Mouse (Mus musculus) left cerebral cortex, adult 8-10 months (tissue): ENCODE measurements around the gene Sycp2l. TPM values are rescaled to one million over a fixed set of nuclear protein-coding genes. Genes with fewer than 3 reads are reported as not detected.
"Not testable (repeated sequence)": the region's sequence is repeated elsewhere in the genome, so short reads cannot be mapped to it uniquely, and the experiment has no call there.

Experiments
- DNase-seq, 2 experiments: peaks; one replicate each; pipeline ENCODE4 v3.0.0; 2022; ENCODE audit warnings: low spot score in 2 of 2
- total RNA-seq, 4 experiments: library from RNA; stranded (reverse); gene quantifications; 2 replicates each; pipeline ENCODE4 v1.2.4; 2022

Gene Sycp2l
- total RNA-seq, 4 experiments from 2014 or later = 0.37 to 0.49 (median 0.44) TPM; not detected in 1

GRCm38 (mm10) chr13:41123666-41124225 is 9.6 kb downstream of the Sycp2l start:
- no peak for DNase-seq

- DNase-seq = no peak
Observed at GRCm38 (mm10) chr13:41128326-41128725, 14.2 kb downstream of the Sycp2l start.

GRCm38 (mm10) chr13:41129061-41129460 is 15.0 kb downstream of the Sycp2l start:
- peak in 1 of 2 experiments; percentile 35 for DNase-seq

- peak in 1 of 2 experiments; percentile 7 for DNase-seq
Observed at GRCm38 (mm10) chr13:41134901-41135300, 20.8 kb downstream of the Sycp2l start.

- no peak for DNase-seq
Observed at GRCm38 (mm10) chr13:41145433-41145970, 31.4 kb downstream of the Sycp2l start.

- DNase-seq = peak in 1 of 2 experiments; percentile 56
Observed at GRCm38 (mm10) chr13:41146271-41146670, 32.2 kb downstream of the Sycp2l start.

- no peak for DNase-seq
Observed at GRCm38 (mm10) chr13:41153146-41153545, 39.0 kb downstream of the Sycp2l start.

- DNase-seq = no peak
Observed at GRCm38 (mm10) chr13:41158426-41158825, 44.3 kb downstream of the Sycp2l start.

GRCm38 (mm10) chr13:41187886-41188285 is 73.8 kb downstream of the Sycp2l start:
- DNase-seq = no peak

GRCm38 (mm10) chr13:41195640-41196333 is 81.7 kb downstream of the Sycp2l start:
- no peak for DNase-seq

GRCm38 (mm10) chr13:41200861-41201260 is 86.8 kb downstream of the Sycp2l start:
- DNase-seq = peak in 1 of 2 experiments; percentile 13

- peak in 1 of 2 experiments; percentile 15 for DNase-seq
Observed at GRCm38 (mm10) chr13:41203289-41203688, 89.2 kb downstream of the Sycp2l start.

GRCm38 (mm10) chr13:41203691-41204090 is 89.6 kb downstream of the Sycp2l start:
- DNase-seq = no peak

GRCm38 (mm10) chr13:41205568-41205967 is 91.5 kb downstream of the Sycp2l start:
- DNase-seq = not testable (repeated sequence)

GRCm38 (mm10) chr13:41206241-41206640 is 92.1 kb downstream of the Sycp2l start:
- peak in 1 of 2 experiments; percentile 41 for DNase-seq

- no peak for DNase-seq
Observed at GRCm38 (mm10) chr13:41211276-41211675, 97.2 kb downstream of the Sycp2l start.

GRCm38 (mm10) chr13:41212558-41213322 is 98.6 kb downstream of the Sycp2l start:
- DNase-seq = no peak

GRCm38 (mm10) chr13:41215669-41216068 is 101.6 kb downstream of the Sycp2l start:
- no peak for DNase-seq

- DNase-seq = no peak
Observed at GRCm38 (mm10) chr13:41216236-41216635, 102.1 kb downstream of the Sycp2l start.

- DNase-seq = no peak
Observed at GRCm38 (mm10) chr13:41219056-41219455, 104.9 kb downstream of the Sycp2l start.

- peak; percentile 13 to 19 for DNase-seq
Observed at GRCm38 (mm10) chr13:41219687-41220303, 105.7 kb downstream of the Sycp2l start.
